Mouse (Mus musculus): Measurements from ENCODE around the gene Fignl1.

GRCm38 (mm10) chr11:11768057-11768456 is 40.7 kb downstream of the Fignl1 start:
- TF ChIP-seq CTCF (IDR thresholded peaks at IDR 0.05; ENCODE audit: insufficient read depth, low read length) (no peak), POLR2A (IDR thresholded peaks at IDR 0.05; ENCODE audit: borderline replicate concordance, extremely low read depth, low read depth, low read length) (no peak)

Data from lung, adult 2 months (tissue).